Mouse (Mus musculus): ENCODE measurements around the gene Upk1b. TPM values are rescaled to one million over a fixed set of nuclear protein-coding genes. Genes with fewer than 3 reads are reported as not detected.

The Upk1b gene
- polyA plus RNA-seq, 1 experiment from 2014 or later, result 1.6 TPM

GRCm38 (mm10) chr16:38785301-38785700 lies 14.8 kb downstream of the Upk1b start:
- no peak for ATAC-seq (replicated peaks; ENCODE audit: low FRiP score)
- no peaks in the 10 kb centered on the region for H3K4me1 ChIP-seq (replicated peaks; ENCODE audit: control insufficient read depth, insufficient read depth, low read length)
- no peak overlapping the region for H3K27ac ChIP-seq (ENCODE audit: low read depth, low read length)
- H3K9me3 ChIP-seq (ENCODE audit: control insufficient read depth, low read length), result no peaks in the 10 kb centered on the region
- H3K4me3 ChIP-seq (ENCODE audit: low read depth, low read length), result no peak overlapping the region
- H3K4me2 ChIP-seq (ENCODE audit: low read depth, low read length, severe bottlenecking), result no peak overlapping the region
- H3K27me3 ChIP-seq (ENCODE audit: control insufficient read depth, insufficient read depth, low read length), result no peaks in the 10 kb centered on the region
- H3K36me3 ChIP-seq (ENCODE audit: control insufficient read depth, insufficient read depth, low read length), result no peaks in the 10 kb centered on the region
- no peak for DNase-seq (ENCODE audit: low spot score)
- WGBS, result 80% methylated on average over 7 of the region's 7 CpGs
- no peak overlapping the region for H3K9ac ChIP-seq (ENCODE audit: low read length)

DNA sequence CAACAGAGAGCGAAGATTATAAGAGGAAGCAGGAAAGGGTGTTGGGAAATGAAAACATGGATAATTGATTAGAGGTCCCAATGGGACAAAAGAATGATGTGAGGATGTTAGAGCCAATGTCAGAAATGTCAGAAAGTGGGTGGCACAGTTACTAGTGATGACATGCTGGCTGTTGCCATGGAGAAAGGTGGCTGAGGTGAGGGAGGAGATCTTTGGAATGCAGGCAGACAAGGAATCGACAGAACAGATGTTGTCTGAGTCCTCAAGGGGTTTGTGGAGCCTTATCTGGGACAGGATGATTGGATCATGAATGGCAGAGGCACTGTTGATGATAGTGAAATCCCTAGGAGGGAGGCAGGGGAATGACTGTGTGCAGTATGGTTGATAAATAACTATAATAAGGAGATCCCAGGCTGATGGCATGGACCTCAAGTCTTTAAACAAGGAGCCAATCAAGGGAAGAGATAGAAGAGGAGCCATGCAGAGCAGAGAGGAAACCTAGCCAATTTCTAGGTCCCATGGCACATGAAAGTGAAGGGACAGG lies 17.5 kb downstream of the Upk1b start:
- 69% methylated on average over 2 of the region's 2 CpGs for WGBS
- H3K36me3 ChIP-seq (ENCODE audit: control insufficient read depth, insufficient read depth, low read length), result no peaks in the 10 kb centered on the region
- H3K4me3 ChIP-seq (ENCODE audit: low read depth, low read length), result no peak overlapping the region
- H3K4me2 ChIP-seq (ENCODE audit: low read depth, low read length, severe bottlenecking), result no peak overlapping the region
- no peaks in the 10 kb centered on the region for H3K4me1 ChIP-seq (replicated peaks; ENCODE audit: control insufficient read depth, insufficient read depth, low read length)
- no peak overlapping the region for H3K9ac ChIP-seq (ENCODE audit: low read length)
- ATAC-seq (replicated peaks; ENCODE audit: low FRiP score) (no peak), DNase-seq (ENCODE audit: low spot score) (no peak)
- no peaks in the 10 kb centered on the region for H3K9me3 ChIP-seq (ENCODE audit: control insufficient read depth, low read length)
- H3K27me3 ChIP-seq (ENCODE audit: control insufficient read depth, insufficient read depth, low read length), result no peaks in the 10 kb centered on the region
- H3K27ac ChIP-seq (ENCODE audit: low read depth, low read length), result no peak overlapping the region

GRCm38 (mm10) chr16:38781946-38782345 lies 18.2 kb downstream of the Upk1b start:
- Histone ChIP-seq H3K4me2 (ENCODE audit: low read depth, low read length, severe bottlenecking) (no peak overlapping the region), H3K4me3 (ENCODE audit: low read depth, low read length) (no peak overlapping the region), H3K9ac (ENCODE audit: low read length) (no peak overlapping the region), H3K27ac (ENCODE audit: low read depth, low read length) (no peak overlapping the region), H3K36me3 (ENCODE audit: control insufficient read depth, insufficient read depth, low read length) (no peaks in the 10 kb centered on the region), H3K27me3 (ENCODE audit: control insufficient read depth, insufficient read depth, low read length) (no peaks in the 10 kb centered on the region), H3K9me3 (ENCODE audit: control insufficient read depth, low read length) (no peaks in the 10 kb centered on the region), H3K4me1 (replicated peaks; ENCODE audit: control insufficient read depth, insufficient read depth, low read length) (no peaks in the 10 kb centered on the region)
- WGBS, result 82% methylated on average over 2 of the region's 2 CpGs
- ATAC-seq (replicated peaks; ENCODE audit: low FRiP score), result no peak
- no peak for DNase-seq (ENCODE audit: low spot score)

GRCm38 (mm10) chr16:38780960-38781572 lies 19.1 kb downstream of the Upk1b start:
- 94% methylated on average over 7 of the region's 7 CpGs for WGBS
- no peaks in the 10 kb centered on the region for H3K36me3 ChIP-seq (ENCODE audit: control insufficient read depth, insufficient read depth, low read length)
- H3K9me3 ChIP-seq (ENCODE audit: control insufficient read depth, low read length), result no peaks in the 10 kb centered on the region
- no peaks in the 10 kb centered on the region for H3K27me3 ChIP-seq (ENCODE audit: control insufficient read depth, insufficient read depth, low read length)
- ATAC-seq (replicated peaks; ENCODE audit: low FRiP score) (no peak), DNase-seq (ENCODE audit: low spot score) (no peak)
- no peak overlapping the region for H3K4me3 ChIP-seq (ENCODE audit: low read depth, low read length)
- no peaks in the 10 kb centered on the region for H3K4me1 ChIP-seq (replicated peaks; ENCODE audit: control insufficient read depth, insufficient read depth, low read length)
- no peak overlapping the region for H3K9ac ChIP-seq (ENCODE audit: low read length)
- H3K27ac ChIP-seq (ENCODE audit: low read depth, low read length), result no peak overlapping the region
- H3K4me2 ChIP-seq (ENCODE audit: low read depth, low read length, severe bottlenecking), result no peak overlapping the region

DNA sequence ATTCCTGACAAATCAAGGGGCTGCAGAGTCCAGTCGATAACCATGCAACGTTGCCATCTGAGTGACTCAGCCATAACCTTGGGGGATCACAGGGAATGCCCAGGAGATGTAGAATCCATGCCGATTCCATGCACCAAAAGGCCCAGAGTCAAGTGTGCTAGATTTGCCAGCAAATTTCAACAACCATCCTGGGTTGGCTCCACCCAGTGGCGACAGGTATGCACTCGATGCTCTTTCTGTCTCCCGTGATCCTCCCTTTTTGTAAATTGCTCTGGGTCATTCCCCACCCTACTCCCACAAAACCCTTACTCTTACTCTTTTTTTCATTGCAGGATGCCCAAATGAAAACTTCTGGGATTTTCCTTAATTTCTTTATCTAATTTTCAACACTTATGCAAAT lies 23.8 kb downstream of the Upk1b start:
- 56% methylated on average over 6 of the region's 6 CpGs for WGBS
- no peaks in the 10 kb centered on the region for H3K36me3 ChIP-seq (ENCODE audit: control insufficient read depth, insufficient read depth, low read length)
- H3K27me3 ChIP-seq (ENCODE audit: control insufficient read depth, insufficient read depth, low read length), result no peaks in the 10 kb centered on the region
- H3K4me1 ChIP-seq (replicated peaks; ENCODE audit: control insufficient read depth, insufficient read depth, low read length), result no peaks in the 10 kb centered on the region
- H3K4me3 ChIP-seq (ENCODE audit: low read depth, low read length), result no peak overlapping the region
- H3K9ac ChIP-seq (ENCODE audit: low read length), result no peak overlapping the region
- no peak for DNase-seq (ENCODE audit: low spot score)
- no peak for ATAC-seq (replicated peaks; ENCODE audit: low FRiP score)
- no peak overlapping the region for H3K27ac ChIP-seq (ENCODE audit: low read depth, low read length)
- no peaks in the 10 kb centered on the region for H3K9me3 ChIP-seq (ENCODE audit: control insufficient read depth, low read length)
- no peak overlapping the region for H3K4me2 ChIP-seq (ENCODE audit: low read depth, low read length, severe bottlenecking)

GRCm38 (mm10) chr16:38774964-38775746 lies 25.0 kb downstream of the Upk1b start:
- Histone ChIP-seq H3K27ac (ENCODE audit: low read depth, low read length) (no peak overlapping the region), H3K27me3 (ENCODE audit: control insufficient read depth, insufficient read depth, low read length) (no peaks in the 10 kb centered on the region), H3K9me3 (ENCODE audit: control insufficient read depth, low read length) (no peaks in the 10 kb centered on the region), H3K4me3 (ENCODE audit: low read depth, low read length) (no peak overlapping the region), H3K9ac (ENCODE audit: low read length) (no peak overlapping the region), H3K4me1 (replicated peaks; ENCODE audit: control insufficient read depth, insufficient read depth, low read length) (no peaks in the 10 kb centered on the region), H3K36me3 (ENCODE audit: control insufficient read depth, insufficient read depth, low read length) (no peaks in the 10 kb centered on the region), H3K4me2 (ENCODE audit: low read depth, low read length, severe bottlenecking) (no peak overlapping the region)
- DNase-seq (ENCODE audit: low spot score) (no peak), ATAC-seq (replicated peaks; ENCODE audit: low FRiP score) (no peak)
- WGBS, result 81% methylated on average over 7 of the region's 7 CpGs

DNA sequence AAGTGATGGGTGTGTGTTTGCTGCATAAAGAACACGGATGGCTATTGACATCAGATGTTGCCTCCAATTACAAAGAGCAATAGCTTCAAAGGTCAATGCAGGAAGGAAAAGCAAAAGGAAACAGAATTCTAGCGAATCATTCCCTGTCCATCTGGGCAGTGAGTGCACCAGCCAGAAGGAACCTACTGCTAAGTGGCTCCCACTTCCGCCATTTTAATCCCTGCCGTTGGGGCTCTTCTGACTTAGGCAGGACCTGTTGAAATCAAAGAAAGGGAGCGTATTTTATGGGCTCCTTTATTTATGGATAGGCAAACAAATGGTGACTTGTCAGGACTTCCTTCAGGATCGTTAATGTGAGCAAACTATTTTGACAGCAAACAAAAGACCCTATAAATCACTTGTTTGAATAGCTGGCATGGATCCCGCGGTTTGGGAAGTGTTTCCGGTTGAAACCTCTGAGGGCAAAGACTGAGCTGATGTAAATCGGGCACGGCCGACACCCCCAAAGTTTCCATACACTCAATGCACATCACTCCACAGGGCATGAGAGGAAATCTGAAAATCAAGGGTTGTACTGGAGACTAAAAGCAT lies 27.1 kb downstream of the Upk1b start:
- no peak overlapping the region for H3K4me3 ChIP-seq (ENCODE audit: low read depth, low read length)
- no peak overlapping the region for H3K4me2 ChIP-seq (ENCODE audit: low read depth, low read length, severe bottlenecking)
- WGBS, result 68% methylated on average over 12 of the region's 12 CpGs
- no peaks in the 10 kb centered on the region for H3K36me3 ChIP-seq (ENCODE audit: control insufficient read depth, insufficient read depth, low read length)
- H3K4me1 ChIP-seq (replicated peaks; ENCODE audit: control insufficient read depth, insufficient read depth, low read length), result no peaks in the 10 kb centered on the region
- H3K27me3 ChIP-seq (ENCODE audit: control insufficient read depth, insufficient read depth, low read length), result no peaks in the 10 kb centered on the region
- DNase-seq (ENCODE audit: low spot score) (no peak), ATAC-seq (replicated peaks; ENCODE audit: low FRiP score) (no peak)
- no peaks in the 10 kb centered on the region for H3K9me3 ChIP-seq (ENCODE audit: control insufficient read depth, low read length)
- H3K9ac ChIP-seq (ENCODE audit: low read length), result no peak overlapping the region
- no peak overlapping the region for H3K27ac ChIP-seq (ENCODE audit: low read depth, low read length)

GRCm38 (mm10) chr16:38771145-38771544 lies 29.0 kb downstream of the Upk1b start:
- Histone ChIP-seq H3K9ac (ENCODE audit: low read length) (no peak overlapping the region), H3K27ac (ENCODE audit: low read depth, low read length) (no peak overlapping the region), H3K27me3 (ENCODE audit: control insufficient read depth, insufficient read depth, low read length) (no peaks in the 10 kb centered on the region), H3K4me1 (replicated peaks; ENCODE audit: control insufficient read depth, insufficient read depth, low read length) (no peaks in the 10 kb centered on the region), H3K4me2 (ENCODE audit: low read depth, low read length, severe bottlenecking) (no peak overlapping the region), H3K4me3 (ENCODE audit: low read depth, low read length) (no peak overlapping the region), H3K9me3 (ENCODE audit: control insufficient read depth, low read length) (no peaks in the 10 kb centered on the region), H3K36me3 (ENCODE audit: control insufficient read depth, insufficient read depth, low read length) (no peaks in the 10 kb centered on the region)
- ATAC-seq (replicated peaks; ENCODE audit: low FRiP score), result no peak
- 93% methylated on average over 6 of the region's 6 CpGs for WGBS
- no peak for DNase-seq (ENCODE audit: low spot score)

Measured in forebrain, embryonic 11.5 days (tissue).